Comparison of ENCODE assay signal across 13 mouse cellular contexts in the genomic region with DNA sequence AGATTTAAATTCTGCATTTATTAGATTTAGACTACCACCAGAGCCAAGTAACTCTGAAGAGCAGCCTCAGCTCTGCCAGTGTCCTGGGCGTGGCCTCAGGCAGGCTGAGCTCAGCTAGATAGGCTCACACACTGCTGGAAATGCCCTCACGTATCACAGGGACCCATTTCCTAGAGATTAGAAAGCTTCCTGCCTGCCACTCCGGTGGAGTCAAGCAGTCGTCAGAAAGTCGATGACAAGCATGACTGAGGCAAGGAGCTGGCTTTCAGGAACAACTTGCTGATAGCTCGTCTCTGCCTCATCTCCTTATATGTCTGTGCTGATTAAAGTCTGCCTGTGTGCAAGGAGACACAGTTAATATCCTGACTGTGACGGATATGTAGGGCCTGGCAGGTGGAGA. TPM values are rescaled to one million over a fixed set of nuclear protein-coding genes. Genes with fewer than 3 reads are reported as not detected.
DNase-seq lines count a peak whose midpoint lies in the region; ATAC-seq and TF ChIP-seq lines count a peak whose summit lies in the region.
"Had no signal": no experiment of that assay in that cellular context is flagged by ENCODE, and none has a peak within 500 bp of the region (broad histone marks: within the 10 kb centered on the region; RNA-seq: fewer than 3 reads in every experiment).

No protein-coding gene starts in this region.

- peak; percentile 57; the same call in 1 of the 2 replicates for TF ChIP-seq EP300 in liver, postnatal 0 days (IDR thresholded peaks at IDR 0.05; ENCODE audit: low read depth)

- no peak for TF ChIP-seq POLR2A in thymus, adult 2 months (IDR thresholded peaks at IDR 0.05; ENCODE audit: control insufficient read depth, extremely low read depth, insufficient read depth, low read length, poor library complexity)

- peak overlapping the region; percentile 58 for H3K4me2 ChIP-seq in liver, postnatal 0 days (ENCODE audit: low read depth, low read length)
- H3K4me2 ChIP-seq: midbrain, embryonic 12.5 days had no signal

- TF ChIP-seq CTCF in liver, postnatal 0 days (IDR thresholded peaks at IDR 0.05; ENCODE audit: low read depth), result no peak
- TF ChIP-seq CTCF in thymus, adult 2 months (IDR thresholded peaks at IDR 0.05; ENCODE audit: borderline replicate concordance, control insufficient read depth, extremely low read depth, insufficient read depth, low read length, poor library complexity), result no peak

- WGBS in liver, postnatal 0 days (ENCODE audit: insufficient replicate concordance), result 18% methylated on average over 7 of the region's 7 CpGs
- 50% methylated on average over 7 of the region's 7 CpGs for WGBS in thymus, adult 2 months
- WGBS in embryonic facial prominence, embryonic 10.5 days, result 55% methylated on average over 7 of the region's 7 CpGs

- H3K4me3 ChIP-seq in liver, postnatal 0 days (ENCODE audit: low read depth, low read length), result no peak overlapping the region
- no peak overlapping the region for H3K4me3 ChIP-seq in thymus, adult 2 months (ENCODE audit: control insufficient read depth, insufficient read depth, low read length)
- no peak overlapping the region for H3K4me3 ChIP-seq in embryonic facial prominence, embryonic 10.5 days
- H3K4me3 ChIP-seq: forebrain, embryonic 10.5 days; midbrain, embryonic 12.5 days had no signal

- H3K27ac ChIP-seq in liver, postnatal 0 days (ENCODE audit: low read depth), result peak overlapping the region; percentile 87
- no peak overlapping the region for H3K27ac ChIP-seq in thymus, adult 2 months (ENCODE audit: control insufficient read depth, insufficient read depth, low read length)
- H3K27ac ChIP-seq in embryonic facial prominence, embryonic 10.5 days (replicated peaks), result no peak overlapping the region
- H3K27ac ChIP-seq: forebrain, embryonic 10.5 days; kidney, postnatal 0 days; midbrain, embryonic 12.5 days had no signal

- H3K9ac ChIP-seq in liver, postnatal 0 days (replicated peaks), result peak overlapping the region; percentile 8; the same call in 1 of the 2 replicates
- H3K9ac ChIP-seq: midbrain, embryonic 12.5 days had no signal

- peak; percentile 30; the same call in 1 of the 2 replicates for ATAC-seq in granulocyte monocyte progenitor cell, adult 5-6 weeks (replicated peaks; ENCODE audit: poor library complexity, severe bottlenecking)
- peak; percentile 76 for ATAC-seq in liver, postnatal 0 days

- H3K27me3 ChIP-seq in liver, postnatal 0 days (ENCODE audit: insufficient read depth, low read length), result no peaks in the 10 kb centered on the region
- H3K27me3 ChIP-seq in thymus, adult 2 months (ENCODE audit: control insufficient read depth, insufficient read depth, low read length), result no peaks in the 10 kb centered on the region
- H3K27me3 ChIP-seq in embryonic facial prominence, embryonic 10.5 days (replicated peaks; ENCODE audit: low read depth, poor library complexity, severe bottlenecking), result no peaks in the 10 kb centered on the region
- H3K27me3 ChIP-seq: midbrain, embryonic 12.5 days had no signal

- peaks cover 27% of the 10 kb centered on the region for H3K4me1 ChIP-seq in liver, postnatal 0 days (ENCODE audit: insufficient read depth)
- H3K4me1 ChIP-seq in thymus, adult 2 months (replicated peaks; ENCODE audit: control insufficient read depth, insufficient read depth, low read length), result no peaks in the 10 kb centered on the region
- H3K4me1 ChIP-seq in embryonic facial prominence, embryonic 10.5 days, result 0 out of 2 replicates have a peak, but pooled peaks cover 5% of the 10 kb centered on the region
- H3K4me1 ChIP-seq: forebrain, embryonic 10.5 days; midbrain, embryonic 12.5 days had no signal

- H3K36me3 ChIP-seq in liver, postnatal 0 days (replicated peaks; ENCODE audit: insufficient read depth, low read length), result no peaks in the 10 kb centered on the region
- no peaks in the 10 kb centered on the region for H3K36me3 ChIP-seq in thymus, adult 2 months (ENCODE audit: control insufficient read depth, insufficient read depth, low read length)
- H3K36me3 ChIP-seq in embryonic facial prominence, embryonic 10.5 days (replicated peaks), result no peaks in the 10 kb centered on the region
- H3K36me3 ChIP-seq: forebrain, embryonic 10.5 days; midbrain, embryonic 12.5 days had no signal

- DNase-seq in spleen, postnatal 36 days (ENCODE audit: low spot score in 2 of 2), result peak; percentile 26 to 39
- no peak for DNase-seq in spleen, adult 18-20 months
- peak; percentile 53 for DNase-seq in liver, postnatal 0 days
- DNase-seq in cerebellum, adult 11-12 months, result no peak
- DNase-seq in thymus, adult 2 months, result no peak
- DNase-seq in embryonic facial prominence, embryonic 10.5 days (ENCODE audit: low spot score), result no peak
- DNase-seq: adrenal gland, postnatal 25 days; gastrocnemius, postnatal 14 days; right cerebral cortex, postnatal 25 days had no signal

- no peaks in the 10 kb centered on the region for H3K9me3 ChIP-seq in liver, postnatal 0 days (ENCODE audit: low read length)
- H3K9me3 ChIP-seq in embryonic facial prominence, embryonic 10.5 days, result no peaks in the 10 kb centered on the region
- H3K9me3 ChIP-seq: forebrain, embryonic 10.5 days; midbrain, embryonic 12.5 days had no signal

RNA-seq across cellular contexts. Expression of gene Zdhhc23, which starts 38.8 kb away (rescaled TPM):
- 0.60 and 1.4 TPM in 2 replicates for total RNA-seq in granulocyte monocyte progenitor cell, adult 5-6 weeks (2014; fragmentation: Nextera tagmentation)
- 0.52 and 0.78 TPM in 2 replicates for total RNA-seq in granulocyte monocyte progenitor cell, adult 5-6 weeks (2017)
- 0.20 and 0.40 TPM in 2 replicates for polyA plus RNA-seq in liver, postnatal 0 days (2015; fragmentation: Nextera tagmentation; extraction: Ambion mirVana)
- polyA plus RNA-seq in thymus, adult 2 months (2012; rRNA removed), result 1.9 and 2.8 TPM in 2 replicates
- polyA plus RNA-seq in embryonic facial prominence, embryonic 10.5 days (2016; fragmentation: Nextera tagmentation; extraction: Ambion mirVana), result 0.50 and 0.59 TPM in 2 replicates

RNA-seq across cellular contexts. Expression of gene Gramd1c, which starts 44.8 kb away (rescaled TPM):
- total RNA-seq in granulocyte monocyte progenitor cell, adult 5-6 weeks (2014; fragmentation: Nextera tagmentation), result 1.3 and 2.6 TPM in 2 replicates
- total RNA-seq in granulocyte monocyte progenitor cell, adult 5-6 weeks (2017), result 1.2 and 2.1 TPM in 2 replicates
- polyA plus RNA-seq in liver, postnatal 0 days (2015; fragmentation: Nextera tagmentation; extraction: Ambion mirVana), result 10.9 and 16.5 TPM in 2 replicates
- 0.38 and 0.62 TPM in 2 replicates for polyA plus RNA-seq in thymus, adult 2 months (2012; rRNA removed)
- 3.3 and 3.8 TPM in 2 replicates for polyA plus RNA-seq in embryonic facial prominence, embryonic 10.5 days (2016; fragmentation: Nextera tagmentation; extraction: Ambion mirVana)

Comparison
In these comparisons a context has a peak if more than half of its experiments do, and no peak if none do; other contexts are left out.
1. DNase-seq: peak in spleen, postnatal 36 days (2 of 2) and liver, postnatal 0 days (single experiment); none in spleen, adult 18-20 months (0 of 2), cerebellum, adult 11-12 months (single experiment), thymus, adult 2 months (single experiment) and embryonic facial prominence, embryonic 10.5 days (single experiment).